Mouse (Mus musculus) heart, adult 2 months (tissue): ENCODE data around the gene Slc25a29. TPM values are rescaled to one million over a fixed set of nuclear protein-coding genes. Genes with fewer than 3 reads are reported as not detected.

ENCODE experiments used
- DNase-seq, 2 experiments: peaks; one replicate each; pipeline ENCODE4 v3.0.0; 2021
- H3K27ac ChIP-seq: fragments of 200-600 bp; 2 replicates; pipeline ENCODE4 v1.8.1; 2022
- H3K27me3 ChIP-seq: fragments of 200-500 bp; 2 replicates; pipeline ENCODE4 v1.6.1; 2012; ENCODE audit warnings: mild to moderate bottlenecking, low read length, inconsistent platforms, mixed read lengths; ENCODE audit not compliant: control insufficient read depth, insufficient read depth
- H3K36me3 ChIP-seq: fragments of 200-500 bp; 2 replicates; pipeline ENCODE4 v1.6.1; 2012; ENCODE audit warnings: low read length, inconsistent platforms; ENCODE audit not compliant: control insufficient read depth, insufficient read depth
- H3K4me1 ChIP-seq: fragments of 200-500 bp; 2 replicates; pipeline ENCODE4 v1.6.1; 2011; ENCODE audit warnings: low read length; ENCODE audit not compliant: control insufficient read depth, insufficient read depth
- H3K4me3 ChIP-seq: fragments of 200-600 bp; 2 replicates; pipeline ENCODE4 v1.8.1; 2022
- H3K79me2 ChIP-seq: fragments of 200-500 bp; replicated peaks from 2 replicates; pipeline ENCODE4 v1.6.1; 2012; ENCODE audit warnings: mild to moderate bottlenecking, inconsistent platforms, low read length, moderate library complexity, mixed read lengths; ENCODE audit not compliant: control insufficient read depth, insufficient read depth
- H3K9ac ChIP-seq: fragments of 200-500 bp; 2 replicates; pipeline ENCODE4 v1.6.1; 2012; ENCODE audit warnings: low read depth, mild to moderate bottlenecking, control low read depth, inconsistent platforms, low read length, mixed read lengths
- CTCF ChIP-seq: fragments of 200-600 bp; IDR thresholded peaks from 2 replicates; pipeline ENCODE4 v1.8.1; 2022; ENCODE audit warnings: antibody characterized with exemption, mild to moderate bottlenecking, moderate library complexity
- EP300 ChIP-seq: fragments of 200-500 bp; IDR thresholded peaks from 2 replicates; pipeline ENCODE4 v1.6.1; 2011; ENCODE audit warnings: low read depth, low read length, control low read depth; ENCODE audit not compliant: insufficient read depth
- POLR2A ChIP-seq: fragments of 200-500 bp; IDR thresholded peaks from 2 replicates; pipeline ENCODE4 v1.6.1; 2011; ENCODE audit warnings: mild to moderate bottlenecking, low read depth, low read length, control low read depth; ENCODE audit not compliant: insufficient read depth
- WGBS: fragments of 180-500 bp; shearing (Covaris S2); methylation state at CpG from one replicate; pipeline ENCODE4 v1.1.7; 2018; 5-methylcytosine and 5-hydroxymethylcytosine counted together
- intact Hi-C: fragments of 180-260 bp; cut with DNase I; formaldehyde crosslinking; loops from one replicate; pipeline ENCODE4 v1.15.1; 2025
- polyA plus RNA-seq: library from polyadenylated mRNA; depleted of rRNA; stranded (reverse); fragments of >200 nt; gene quantifications from 2 replicates; pipeline ENCODE4 v1.2.3, GENCODE M21; 2012
- total RNA-seq, 2 experiments: library from RNA; stranded (reverse); gene quantifications; 2 replicates each; pipeline ENCODE4 v1.2.3; 2021

Slc25a29 gene
- total and polyA plus RNA-seq, 3 experiments = 8.0 to 16.8 (median 14.2) TPM

DNA sequence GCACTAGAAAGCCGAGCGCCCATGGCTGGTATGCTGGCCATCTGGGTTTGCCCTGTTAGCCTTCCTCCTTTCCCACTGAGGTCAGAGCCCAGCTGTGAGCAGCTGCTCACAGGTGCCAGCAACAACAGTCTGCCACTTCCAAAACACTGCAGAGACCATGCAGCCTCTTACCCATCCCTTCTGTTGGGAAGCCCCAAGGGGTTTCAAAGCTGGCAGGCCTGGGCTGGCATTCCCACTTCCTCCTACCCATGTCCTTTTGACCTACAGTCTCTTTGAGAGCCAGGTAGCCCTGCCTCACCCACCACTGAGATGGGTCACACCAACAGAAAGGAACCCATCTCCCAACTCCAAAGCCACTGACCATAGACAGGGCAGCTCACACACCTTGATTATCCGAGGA, 2.3 kb downstream of the Slc25a29 start:
- no peak for TF ChIP-seq EP300
- TF ChIP-seq CTCF = no peak
- Histone ChIP-seq H3K36me3 (no peaks in the 10 kb centered on the region), H3K4me3 (no peak overlapping the region), H3K27me3 (no peaks in the 10 kb centered on the region), H3K9ac (no peak overlapping the region), H3K27ac (peak overlapping the region; percentile 22; the same call in 1 of the 2 replicates), H3K79me2 (no peaks in the 10 kb centered on the region; the same call in 1 of the 2 replicates), H3K4me1 (peaks cover 11% of the 10 kb centered on the region)
- no peak for DNase-seq
- WGBS = 78% methylated on average over 3 of the region's 3 CpGs
- intact Hi-C loops = loop anchor here (5.0 kb wide), 1 partner anchor 59 kb away; the partner anchor contains the start of genes Wars and Wdr25

DNA sequence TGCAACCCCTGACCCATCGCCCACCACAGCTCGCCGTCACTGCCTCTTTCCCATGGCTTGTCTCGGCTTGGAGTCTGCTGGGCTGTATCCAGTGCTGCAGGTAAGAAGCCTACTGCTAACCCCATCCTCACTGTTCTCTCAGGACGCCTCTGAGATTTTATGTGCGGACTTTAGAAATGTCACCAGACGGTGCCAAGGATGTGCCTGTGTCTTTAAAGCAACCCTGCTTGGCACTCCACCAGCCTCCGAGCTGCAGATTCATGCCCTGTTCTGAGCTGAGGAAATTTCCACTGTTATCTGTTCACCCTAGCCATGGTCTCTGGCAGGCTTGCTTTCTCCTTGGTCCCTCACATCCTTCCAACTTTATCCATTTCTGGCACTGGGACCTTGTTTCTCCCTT, 2.8 kb downstream of the Slc25a29 start:
- Histone ChIP-seq H3K27me3 (no peaks in the 10 kb centered on the region), H3K36me3 (no peaks in the 10 kb centered on the region), H3K27ac (peak overlapping the region; percentile 22; the same call in 1 of the 2 replicates), H3K4me1 (peaks cover 13% of the 10 kb centered on the region), H3K4me3 (no peak overlapping the region), H3K9ac (no peak overlapping the region), H3K79me2 (no peaks in the 10 kb centered on the region; the same call in 1 of the 2 replicates)
- 74% methylated on average over 8 of the region's 8 CpGs for WGBS
- intact Hi-C loops = loop anchor here (5.0 kb wide), 1 partner anchor 59 kb away; the partner anchor contains the start of genes Wars and Wdr25
- no peak for TF ChIP-seq EP300
- TF ChIP-seq POLR2A = no peak
- no peak for TF ChIP-seq CTCF
- no peak for DNase-seq

DNA sequence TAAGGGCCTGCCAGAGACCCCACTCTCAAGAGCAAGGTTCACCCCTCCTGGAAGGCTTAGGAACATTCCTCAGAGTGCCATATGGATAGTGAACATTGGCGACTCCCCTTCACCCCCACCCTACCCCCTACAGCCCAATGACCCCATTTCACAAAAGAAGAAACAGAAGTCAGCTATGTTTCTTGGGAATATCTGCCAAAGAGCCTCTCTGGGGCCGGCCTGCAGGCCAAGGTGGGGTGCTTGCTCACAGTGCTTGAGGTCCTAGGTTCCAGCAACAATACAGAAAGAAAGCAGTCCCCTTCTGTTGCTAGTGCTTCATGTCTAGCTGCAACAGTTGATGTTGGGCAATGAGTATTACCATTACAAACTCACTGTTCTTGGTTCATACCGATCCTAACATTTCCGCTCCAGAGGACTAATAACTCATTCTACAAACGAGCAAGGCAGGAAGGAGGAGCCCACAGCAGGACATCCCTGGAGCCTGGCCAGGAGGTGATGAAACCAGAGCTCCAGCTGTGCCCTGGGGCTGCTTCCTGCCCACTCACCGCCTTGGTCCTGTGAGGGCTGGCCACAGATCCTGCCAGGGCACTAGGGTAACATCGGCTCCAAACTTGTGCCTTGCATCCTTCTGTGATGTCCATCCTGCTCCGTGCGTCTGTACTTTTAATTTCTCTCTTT, 3.6 kb downstream of the Slc25a29 start:
- intact Hi-C loops = loop anchor here (5.0 kb wide), 1 partner anchor 60 kb away; the partner anchor contains the start of genes Wars and Wdr25
- peaks cover 10% of the 10 kb centered on the region for H3K4me1 ChIP-seq
- no peak overlapping the region for H3K9ac ChIP-seq
- no peak overlapping the region for H3K27ac ChIP-seq
- H3K27me3 ChIP-seq = no peaks in the 10 kb centered on the region
- H3K79me2 ChIP-seq = no peaks in the 10 kb centered on the region; the same call in 1 of the 2 replicates
- TF ChIP-seq CTCF (no peak), POLR2A (no peak), EP300 (no peak)
- WGBS = 59% methylated on average over 9 of the region's 9 CpGs
- DNase-seq = peak; percentile 56 to 65
- H3K36me3 ChIP-seq = no peaks in the 10 kb centered on the region
- no peak overlapping the region for H3K4me3 ChIP-seq

DNA sequence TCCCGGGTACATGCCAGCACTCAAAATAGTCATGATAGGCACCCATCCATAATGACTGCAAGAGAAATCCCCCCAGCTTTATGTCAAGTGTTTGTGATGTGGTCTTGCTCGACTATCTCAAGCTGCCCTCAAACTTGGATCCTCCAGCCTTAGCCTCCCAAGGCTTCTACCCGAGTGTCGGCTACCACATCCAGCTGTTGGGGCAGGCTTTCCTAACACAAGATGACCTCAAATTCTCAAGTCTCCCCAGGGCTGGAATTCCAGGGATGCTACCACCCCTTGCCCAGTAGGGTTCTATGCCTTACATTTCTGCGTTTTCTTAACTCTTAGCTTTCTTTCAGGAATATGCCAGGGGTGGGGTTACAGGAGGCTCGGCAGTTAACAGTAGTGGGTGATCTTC, 5.3 kb downstream of the Slc25a29 start:
- no peaks in the 10 kb centered on the region for H3K79me2 ChIP-seq
- H3K9ac ChIP-seq = no peak overlapping the region
- H3K27ac ChIP-seq = no peak overlapping the region; the same call in 1 of the 2 replicates
- intact Hi-C loops = loop anchor here (5.0 kb wide), 1 partner anchor 62 kb away; the partner anchor contains the start of genes Wars and Wdr25
- 67% methylated on average over 6 of the region's 6 CpGs for WGBS
- TF ChIP-seq CTCF (no peak), POLR2A (no peak), EP300 (no peak)
- H3K27me3 ChIP-seq = no peaks in the 10 kb centered on the region
- DNase-seq = no peak
- H3K36me3 ChIP-seq = no peaks in the 10 kb centered on the region
- H3K4me1 ChIP-seq = peaks cover 7% of the 10 kb centered on the region
- no peak overlapping the region for H3K4me3 ChIP-seq

DNA sequence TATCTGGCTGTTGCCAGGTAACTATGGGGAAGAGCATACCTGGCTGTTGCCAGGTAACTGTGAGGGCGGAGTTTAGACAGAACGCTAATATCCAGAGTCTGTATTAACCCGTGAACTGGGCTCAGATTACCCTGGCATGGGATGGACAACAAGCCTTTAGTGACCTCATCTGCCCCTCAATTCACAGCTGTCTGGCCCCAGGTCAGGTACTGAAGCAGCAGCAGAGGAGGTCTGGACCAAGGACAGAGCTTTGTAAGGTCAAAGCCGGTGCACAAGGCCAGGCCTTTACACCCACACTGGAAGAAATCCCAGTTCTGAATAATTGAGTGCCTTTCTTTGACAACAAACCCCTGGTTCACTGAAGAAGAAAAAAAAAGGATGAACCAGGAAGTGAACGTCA, 6.0 kb downstream of the Slc25a29 start:
- no peak overlapping the region for H3K4me3 ChIP-seq
- H3K36me3 ChIP-seq = no peaks in the 10 kb centered on the region
- intact Hi-C loops = loop anchor here (5.0 kb wide), 1 partner anchor 63 kb away; the partner anchor contains the start of genes Wars and Wdr25
- no peaks in the 10 kb centered on the region for H3K79me2 ChIP-seq
- TF ChIP-seq EP300 (no peak), CTCF (no peak), POLR2A (no peak)
- H3K27ac ChIP-seq = no peak overlapping the region; the same call in 1 of the 2 replicates
- 54% methylated on average over 5 of the region's 5 CpGs for WGBS
- H3K27me3 ChIP-seq = no peaks in the 10 kb centered on the region
- H3K4me1 ChIP-seq = peaks cover 4% of the 10 kb centered on the region
- no peak for DNase-seq
- H3K9ac ChIP-seq = no peak overlapping the region

DNA sequence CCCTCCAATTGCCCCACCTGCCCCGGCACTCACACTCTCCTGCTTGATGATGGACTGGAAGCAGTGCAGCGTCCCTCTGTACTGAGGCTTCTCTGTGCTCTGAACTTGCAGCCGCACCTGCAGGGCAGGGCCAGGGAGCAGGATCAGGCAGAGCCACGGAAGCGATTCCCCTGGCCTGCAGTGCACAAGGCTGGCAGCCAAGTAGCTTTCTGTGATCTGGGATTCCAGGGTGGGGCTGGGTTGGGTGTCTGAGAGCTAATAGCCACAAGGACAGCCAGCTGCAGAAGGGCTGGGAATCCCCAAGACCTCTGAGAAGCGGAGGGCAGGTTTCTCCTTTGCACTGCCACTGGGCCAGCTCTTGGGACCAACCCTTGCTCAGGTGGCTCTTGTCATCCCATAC, 8.0 kb downstream of the Slc25a29 start:
- WGBS = 83% methylated on average over 6 of the region's 6 CpGs
- Histone ChIP-seq H3K4me1 (peaks cover 2% of the 10 kb centered on the region), H3K36me3 (no peaks in the 10 kb centered on the region), H3K79me2 (no peaks in the 10 kb centered on the region), H3K4me3 (no peak overlapping the region), H3K27ac (no peak overlapping the region), H3K27me3 (no peaks in the 10 kb centered on the region), H3K9ac (no peak overlapping the region)
- intact Hi-C loops = no loop called here
- DNase-seq = no peak
- no peak for TF ChIP-seq POLR2A
- TF ChIP-seq EP300 = no peak
- no peak for TF ChIP-seq CTCF
